Mouse (Mus musculus): Measurements from ENCODE around the gene Nkg7.

DNA sequence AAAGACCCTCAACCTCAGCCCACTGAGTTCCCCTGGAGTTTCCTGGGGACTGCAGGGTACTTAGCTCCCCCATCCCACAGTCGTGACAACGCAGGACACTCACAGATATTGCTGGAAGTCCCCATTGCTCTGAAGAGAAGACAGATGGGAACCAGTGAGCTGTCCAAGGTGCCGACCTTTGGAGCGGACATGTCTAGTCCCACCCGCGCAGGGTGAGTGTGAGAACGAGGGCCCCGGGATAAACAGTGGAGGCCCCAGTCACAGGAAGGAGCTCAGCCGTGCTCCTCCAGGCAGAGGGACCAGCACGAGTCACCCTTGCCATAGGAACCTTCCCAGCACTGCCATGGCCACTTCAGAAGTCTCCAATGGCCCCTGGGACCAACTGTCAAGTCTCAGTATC lies 46.4 kb downstream of the Nkg7 start:
- TF ChIP-seq CTCF (IDR thresholded peaks at IDR 0.05; ENCODE audit: borderline replicate concordance, control insufficient read depth, extremely low read depth, insufficient read depth, low read length, poor library complexity): no peak
- TF ChIP-seq POLR2A (IDR thresholded peaks at IDR 0.05; ENCODE audit: control insufficient read depth, extremely low read depth, insufficient read depth, low read length, poor library complexity): no peak
